Mouse (Mus musculus): ENCODE data around the gene Dhx29. TPM values are rescaled to one million over a fixed set of nuclear protein-coding genes. Genes with fewer than 3 reads are reported as not detected.

Dhx29 gene
- polyA plus RNA-seq, 1 experiment from 2014 or later = 28.5 TPM

- Histone ChIP-seq H3K9ac (replicated peaks; ENCODE audit: low read depth, low read length) (peak overlapping the region; percentile 77), H3K4me1 (replicated peaks; ENCODE audit: control insufficient read depth, insufficient read depth, low read length) (peaks cover 20% of the 10 kb centered on the region), H3K27me3 (replicated peaks; ENCODE audit: control insufficient read depth, insufficient read depth, low read length) (no peaks in the 10 kb centered on the region), H3K27ac (ENCODE audit: low read length) (peak overlapping the region; percentile 90), H3K36me3 (ENCODE audit: control insufficient read depth, insufficient read depth) (no peaks in the 10 kb centered on the region), H3K4me3 (replicated peaks; ENCODE audit: low read length) (peak overlapping the region; percentile 93), H3K4me2 (ENCODE audit: low read length) (peak overlapping the region; percentile 74), H3K9me3 (ENCODE audit: control insufficient read depth, low read length) (no peaks in the 10 kb centered on the region)
- under 1% methylated on average over 19 of the region's 19 CpGs for WGBS
- no peak for ATAC-seq
Measured at GRCm38 (mm10) chr13:112926796-112927195, 458 bp upstream of the Dhx29 start.

- Histone ChIP-seq H3K4me1 (replicated peaks; ENCODE audit: control insufficient read depth, insufficient read depth, low read length) (peaks cover 20% of the 10 kb centered on the region), H3K4me2 (ENCODE audit: low read length) (peak overlapping the region; percentile 91), H3K4me3 (replicated peaks; ENCODE audit: low read length) (peak overlapping the region; percentile 93), H3K27me3 (replicated peaks; ENCODE audit: control insufficient read depth, insufficient read depth, low read length) (no peaks in the 10 kb centered on the region), H3K27ac (ENCODE audit: low read length) (peak overlapping the region; percentile 90), H3K36me3 (ENCODE audit: control insufficient read depth, insufficient read depth) (0 out of 2 replicates have a peak, but pooled peaks cover under 1% of the 10 kb centered on the region), H3K9ac (replicated peaks; ENCODE audit: low read depth, low read length) (peak overlapping the region; percentile 77), H3K9me3 (ENCODE audit: control insufficient read depth, low read length) (no peaks in the 10 kb centered on the region)
- 5% methylated on average over 8 of the region's 8 CpGs for whole genome bisulfite sequencing
- no peak for ATAC-seq
Measured at GRCm38 (mm10) chr13:112928038-112928668, 899 bp downstream of the Dhx29 start.

GRCm38 (mm10) chr13:112938130-112938529 is 10.9 kb downstream of the Dhx29 start:
- Histone ChIP-seq H3K9ac (replicated peaks; ENCODE audit: low read depth, low read length) (no peak overlapping the region), H3K4me1 (replicated peaks; ENCODE audit: control insufficient read depth, insufficient read depth, low read length) (no peaks in the 10 kb centered on the region), H3K36me3 (ENCODE audit: control insufficient read depth, insufficient read depth) (peaks cover 14% of the 10 kb centered on the region), H3K9me3 (ENCODE audit: control insufficient read depth, low read length) (no peaks in the 10 kb centered on the region), H3K27me3 (replicated peaks; ENCODE audit: control insufficient read depth, insufficient read depth, low read length) (no peaks in the 10 kb centered on the region), H3K27ac (ENCODE audit: low read length) (no peak overlapping the region), H3K4me3 (replicated peaks; ENCODE audit: low read length) (no peak overlapping the region), H3K4me2 (ENCODE audit: low read length) (no peak overlapping the region)
- ATAC-seq = no peak
- 94% methylated on average over 8 of the region's 8 CpGs for WGBS

GRCm38 (mm10) chr13:112941879-112942330 is 14.7 kb downstream of the Dhx29 start:
- Histone ChIP-seq H3K9ac (replicated peaks; ENCODE audit: low read depth, low read length) (no peak overlapping the region), H3K4me2 (ENCODE audit: low read length) (no peak overlapping the region), H3K9me3 (ENCODE audit: control insufficient read depth, low read length) (no peaks in the 10 kb centered on the region), H3K4me1 (replicated peaks; ENCODE audit: control insufficient read depth, insufficient read depth, low read length) (no peaks in the 10 kb centered on the region), H3K4me3 (replicated peaks; ENCODE audit: low read length) (no peak overlapping the region), H3K36me3 (ENCODE audit: control insufficient read depth, insufficient read depth) (peaks cover 20% of the 10 kb centered on the region), H3K27ac (ENCODE audit: low read length) (no peak overlapping the region), H3K27me3 (replicated peaks; ENCODE audit: control insufficient read depth, insufficient read depth, low read length) (no peaks in the 10 kb centered on the region)
- WGBS = 76% methylated on average over 15 of the region's 15 CpGs
- ATAC-seq = no peak

GRCm38 (mm10) chr13:112945312-112945711 is 18.1 kb downstream of the Dhx29 start:
- no peak overlapping the region for H3K9ac ChIP-seq (replicated peaks; ENCODE audit: low read depth, low read length)
- no peak overlapping the region for H3K4me3 ChIP-seq (replicated peaks; ENCODE audit: low read length)
- H3K36me3 ChIP-seq (ENCODE audit: control insufficient read depth, insufficient read depth) = peaks cover 31% of the 10 kb centered on the region
- H3K9me3 ChIP-seq (ENCODE audit: control insufficient read depth, low read length) = no peaks in the 10 kb centered on the region
- no peak overlapping the region for H3K27ac ChIP-seq (ENCODE audit: low read length)
- H3K4me1 ChIP-seq (replicated peaks; ENCODE audit: control insufficient read depth, insufficient read depth, low read length) = no peaks in the 10 kb centered on the region
- WGBS = 86% methylated on average over 9 of the region's 9 CpGs
- ATAC-seq = no peak
- H3K27me3 ChIP-seq (replicated peaks; ENCODE audit: control insufficient read depth, insufficient read depth, low read length) = no peaks in the 10 kb centered on the region
- H3K4me2 ChIP-seq (ENCODE audit: low read length) = no peak overlapping the region

GRCm38 (mm10) chr13:112945900-112946299 is 18.6 kb downstream of the Dhx29 start:
- Histone ChIP-seq H3K36me3 (ENCODE audit: control insufficient read depth, insufficient read depth) (peaks cover 35% of the 10 kb centered on the region), H3K9ac (replicated peaks; ENCODE audit: low read depth, low read length) (no peak overlapping the region), H3K27me3 (replicated peaks; ENCODE audit: control insufficient read depth, insufficient read depth, low read length) (no peaks in the 10 kb centered on the region), H3K4me2 (ENCODE audit: low read length) (no peak overlapping the region), H3K27ac (ENCODE audit: low read length) (no peak overlapping the region), H3K4me3 (replicated peaks; ENCODE audit: low read length) (no peak overlapping the region), H3K4me1 (replicated peaks; ENCODE audit: control insufficient read depth, insufficient read depth, low read length) (no peaks in the 10 kb centered on the region), H3K9me3 (ENCODE audit: control insufficient read depth, low read length) (no peaks in the 10 kb centered on the region)
- ATAC-seq = no peak
- 87% methylated on average over 6 of the region's 6 CpGs for WGBS

GRCm38 (mm10) chr13:112954067-112954466 is 26.8 kb downstream of the Dhx29 start:
- no peaks in the 10 kb centered on the region for H3K27me3 ChIP-seq (replicated peaks; ENCODE audit: control insufficient read depth, insufficient read depth, low read length)
- WGBS = 84% methylated on average over 8 of the region's 8 CpGs
- H3K9me3 ChIP-seq (ENCODE audit: control insufficient read depth, low read length) = no peaks in the 10 kb centered on the region
- H3K4me3 ChIP-seq (replicated peaks; ENCODE audit: low read length) = no peak overlapping the region
- no peak overlapping the region for H3K4me2 ChIP-seq (ENCODE audit: low read length)
- H3K9ac ChIP-seq (replicated peaks; ENCODE audit: low read depth, low read length) = no peak overlapping the region
- no peak for ATAC-seq
- H3K4me1 ChIP-seq (replicated peaks; ENCODE audit: control insufficient read depth, insufficient read depth, low read length) = no peaks in the 10 kb centered on the region
- no peak overlapping the region for H3K27ac ChIP-seq (ENCODE audit: low read length)
- peaks cover 32% of the 10 kb centered on the region for H3K36me3 ChIP-seq (ENCODE audit: control insufficient read depth, insufficient read depth)

- Histone ChIP-seq H3K4me3 (replicated peaks; ENCODE audit: low read length) (no peak overlapping the region), H3K4me1 (replicated peaks; ENCODE audit: control insufficient read depth, insufficient read depth, low read length) (no peaks in the 10 kb centered on the region), H3K27ac (ENCODE audit: low read length) (no peak overlapping the region), H3K27me3 (replicated peaks; ENCODE audit: control insufficient read depth, insufficient read depth, low read length) (no peaks in the 10 kb centered on the region), H3K36me3 (ENCODE audit: control insufficient read depth, insufficient read depth) (peaks cover 20% of the 10 kb centered on the region), H3K9me3 (ENCODE audit: control insufficient read depth, low read length) (no peaks in the 10 kb centered on the region), H3K9ac (replicated peaks; ENCODE audit: low read depth, low read length) (no peak overlapping the region), H3K4me2 (ENCODE audit: low read length) (no peak overlapping the region)
- 82% methylated on average over 5 of the region's 5 CpGs for WGBS
- no peak for ATAC-seq
Measured at GRCm38 (mm10) chr13:112963081-112963480, 35.8 kb downstream of the Dhx29 start.

GRCm38 (mm10) chr13:112964421-112964820 is 37.2 kb downstream of the Dhx29 start:
- no peak overlapping the region for H3K4me3 ChIP-seq (replicated peaks; ENCODE audit: low read length)
- no peaks in the 10 kb centered on the region for H3K27me3 ChIP-seq (replicated peaks; ENCODE audit: control insufficient read depth, insufficient read depth, low read length)
- no peak overlapping the region for H3K27ac ChIP-seq (ENCODE audit: low read length)
- H3K9me3 ChIP-seq (ENCODE audit: control insufficient read depth, low read length) = no peaks in the 10 kb centered on the region
- no peaks in the 10 kb centered on the region for H3K4me1 ChIP-seq (replicated peaks; ENCODE audit: control insufficient read depth, insufficient read depth, low read length)
- 92% methylated on average over 12 of the region's 12 CpGs for WGBS
- H3K36me3 ChIP-seq (ENCODE audit: control insufficient read depth, insufficient read depth) = peaks cover 23% of the 10 kb centered on the region
- H3K9ac ChIP-seq (replicated peaks; ENCODE audit: low read depth, low read length) = no peak overlapping the region
- no peak for ATAC-seq
- no peak overlapping the region for H3K4me2 ChIP-seq (ENCODE audit: low read length)

GRCm38 (mm10) chr13:112967267-112967666 is 40.0 kb downstream of the Dhx29 start:
- Histone ChIP-seq H3K4me3 (replicated peaks; ENCODE audit: low read length) (no peak overlapping the region), H3K27me3 (replicated peaks; ENCODE audit: control insufficient read depth, insufficient read depth, low read length) (no peaks in the 10 kb centered on the region), H3K36me3 (ENCODE audit: control insufficient read depth, insufficient read depth) (peaks cover 23% of the 10 kb centered on the region), H3K27ac (ENCODE audit: low read length) (no peak overlapping the region), H3K4me1 (replicated peaks; ENCODE audit: control insufficient read depth, insufficient read depth, low read length) (no peaks in the 10 kb centered on the region), H3K4me2 (ENCODE audit: low read length) (no peak overlapping the region), H3K9me3 (ENCODE audit: control insufficient read depth, low read length) (no peaks in the 10 kb centered on the region), H3K9ac (replicated peaks; ENCODE audit: low read depth, low read length) (no peak overlapping the region)
- 95% methylated on average over 5 of the region's 5 CpGs for WGBS
- ATAC-seq = no peak

Data from forebrain, embryonic 16.5 days (tissue).